Mouse (Mus musculus) thymus, adult 2 months (tissue): ENCODE results near the gene Prex1.

Source experiments
- CTCF ChIP-seq: fragments of 200-500 bp; IDR thresholded peaks from 2 replicates; pipeline ENCODE4 v1.5.1; 2012; ENCODE audit warnings: mild to moderate bottlenecking, control low read depth, low read length, moderate library complexity, borderline replicate concordance; ENCODE audit not compliant: control insufficient read depth, poor library complexity, insufficient read depth; ENCODE audit errors: extremely low read depth
- POLR2A ChIP-seq: fragments of 200-500 bp; IDR thresholded peaks from 2 replicates; pipeline ENCODE4 v1.6.1; 2012; ENCODE audit warnings: mild to moderate bottlenecking, low read length, control low read depth, moderate library complexity; ENCODE audit not compliant: control insufficient read depth, poor library complexity, insufficient read depth; ENCODE audit errors: extremely low read depth

DNA sequence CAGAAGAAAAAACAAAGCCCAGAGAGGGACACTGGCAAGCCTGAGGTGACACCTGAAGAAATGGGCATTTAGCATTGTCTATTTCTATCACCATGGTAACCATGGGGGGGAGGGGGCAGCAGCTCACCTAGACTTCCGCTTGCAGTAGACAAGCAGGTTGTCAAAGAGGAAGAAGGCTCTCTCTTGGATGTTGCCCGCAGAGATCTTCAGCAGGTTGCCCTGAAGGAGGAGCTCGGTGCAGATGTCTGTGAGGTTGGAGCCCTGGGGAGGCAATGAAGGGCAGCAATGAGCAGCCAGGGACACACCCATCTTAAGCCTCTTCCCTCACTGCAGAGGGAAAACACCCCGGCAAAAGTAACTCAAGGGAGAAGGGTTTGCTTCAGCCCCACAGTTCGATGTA lies 95.9 kb downstream of the Prex1 start:
- TF ChIP-seq CTCF (no peak), POLR2A (no peak)
